Mouse (Mus musculus): ENCODE results near the gene Dcp1a.

GRCm38 (mm10) chr14:30576260-30576659, 96.9 kb downstream of the Dcp1a start:
- no peak for TF ChIP-seq CTCF (IDR thresholded peaks at IDR 0.05; ENCODE audit: extremely low read depth, insufficient read depth, insufficient read length, insufficient replicate concordance)
- no peak for TF ChIP-seq POLR2A (IDR thresholded peaks at IDR 0.05; ENCODE audit: low read depth, low read length)
